Mouse (Mus musculus): ENCODE results near the gene March9. TPM values are rescaled to one million over a fixed set of nuclear protein-coding genes. Genes with fewer than 3 reads are reported as not detected.

Gene March9
- polyA plus RNA-seq, 1 experiment, result 3.1 TPM

DNA sequence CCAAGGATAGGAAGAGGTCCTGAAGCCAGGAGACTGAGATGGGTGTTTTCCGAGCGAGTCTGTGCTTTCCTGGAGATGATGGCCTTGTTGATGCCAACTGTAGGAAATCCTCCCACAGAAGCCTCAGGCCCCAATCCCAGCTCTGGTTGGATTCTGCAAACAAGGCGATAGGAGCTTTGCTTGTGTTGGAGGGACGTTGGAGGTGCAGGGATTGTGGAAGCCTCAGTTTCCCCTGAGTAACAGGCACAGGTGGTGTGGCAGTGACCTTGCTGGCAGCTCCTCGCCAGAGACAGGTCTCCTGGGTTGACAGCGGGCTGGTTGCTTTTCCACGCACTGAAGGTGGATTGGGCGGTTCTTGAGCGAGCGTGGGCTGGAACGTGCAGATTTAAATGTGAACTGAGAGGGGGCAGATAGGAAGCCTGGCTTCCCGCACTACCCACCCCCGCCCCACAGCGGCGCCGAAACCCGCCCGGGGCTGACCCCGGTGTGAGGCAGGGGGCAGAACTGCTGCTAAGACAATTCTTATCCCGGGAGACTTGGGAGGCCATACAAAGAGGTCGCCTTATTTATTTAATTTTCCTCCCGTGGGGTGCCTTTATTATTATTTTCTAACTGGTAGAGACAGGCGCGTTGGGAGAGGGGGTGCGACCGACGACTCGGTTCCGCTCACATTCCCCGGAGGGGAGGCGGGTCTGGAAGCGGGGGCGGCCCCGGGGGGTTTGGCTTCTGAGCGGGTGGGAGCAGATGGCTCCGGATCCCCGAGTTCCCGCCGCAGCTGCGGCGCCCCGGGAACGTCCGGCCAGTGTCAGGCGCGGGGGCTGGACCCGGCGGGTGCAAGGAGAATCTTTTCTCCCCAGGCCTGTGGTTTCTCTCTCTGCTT is 21.2 kb upstream of the March9 start:
- 86% methylated on average over 48 of the region's 48 CpGs for WGBS
- Histone ChIP-seq H3K36me3 (ENCODE audit: control insufficient read depth, insufficient read depth, low read length) (peaks cover 21% of the 10 kb centered on the region), H3K4me3 (ENCODE audit: extremely low read depth, insufficient read depth, insufficient read length) (no peak overlapping the region), H3K27ac (ENCODE audit: insufficient read depth, low read length) (no peak overlapping the region), H3K27me3 (ENCODE audit: control insufficient read depth, insufficient read depth, low read length) (no peaks in the 10 kb centered on the region), H3K4me1 (ENCODE audit: control insufficient read depth, insufficient read depth, insufficient read length) (peaks cover 4% of the 10 kb centered on the region)
- TF ChIP-seq POLR2A (IDR thresholded peaks at IDR 0.05; ENCODE audit: low read depth, low read length) (no peak), CTCF (IDR thresholded peaks at IDR 0.05; ENCODE audit: extremely low read depth, insufficient read depth, insufficient read length, insufficient replicate concordance) (no peak)
- DNase-seq (ENCODE audit: low read depth in 1 of 2, low spot score in 2 of 2), result no peak

DNA sequence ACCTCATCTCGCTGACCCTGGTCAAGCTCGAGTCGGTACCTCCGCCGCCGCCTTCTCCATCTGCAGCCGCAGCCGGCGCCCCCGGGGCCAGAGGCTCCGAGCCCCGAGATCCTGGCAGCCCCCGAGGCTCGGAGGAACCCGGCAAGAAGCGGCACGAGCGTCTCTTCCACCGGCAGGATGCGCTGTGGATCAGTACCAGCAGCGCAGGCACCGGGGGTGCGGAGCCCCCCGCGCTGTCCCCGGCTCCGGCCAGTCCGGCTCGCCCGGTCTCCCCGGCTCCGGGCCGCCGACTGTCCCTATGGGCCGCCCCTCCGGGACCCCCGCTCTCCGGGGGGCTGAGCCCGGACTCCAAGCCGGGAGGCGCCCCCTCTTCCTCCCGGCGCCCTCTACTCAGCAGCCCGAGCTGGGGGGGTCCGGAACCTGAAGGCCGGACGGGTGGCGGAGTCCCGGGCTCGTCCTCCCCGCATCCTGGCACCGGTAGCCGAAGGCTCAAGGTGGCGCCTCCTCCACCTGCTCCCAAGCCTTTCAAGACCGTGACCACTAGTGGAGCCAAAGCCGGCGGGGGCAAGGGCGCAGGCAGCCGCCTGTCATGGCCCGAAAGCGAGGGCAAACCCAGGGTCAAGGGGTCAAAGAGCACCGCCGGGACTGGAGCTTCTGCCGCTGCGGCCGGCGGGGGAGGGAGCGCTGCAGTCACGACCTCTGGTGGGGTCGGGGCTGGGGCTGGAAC is 19.8 kb upstream of the March9 start:
- 82% methylated on average over 70 of the region's 70 CpGs for WGBS
- H3K4me1 ChIP-seq (ENCODE audit: control insufficient read depth, insufficient read depth, insufficient read length), result peaks cover 4% of the 10 kb centered on the region
- H3K27me3 ChIP-seq (ENCODE audit: control insufficient read depth, insufficient read depth, low read length), result no peaks in the 10 kb centered on the region
- TF ChIP-seq CTCF (IDR thresholded peaks at IDR 0.05; ENCODE audit: extremely low read depth, insufficient read depth, insufficient read length, insufficient replicate concordance) (no peak), POLR2A (IDR thresholded peaks at IDR 0.05; ENCODE audit: low read depth, low read length) (no peak)
- no peak overlapping the region for H3K27ac ChIP-seq (ENCODE audit: insufficient read depth, low read length)
- H3K36me3 ChIP-seq (ENCODE audit: control insufficient read depth, insufficient read depth, low read length), result peaks cover 21% of the 10 kb centered on the region
- no peak for DNase-seq (ENCODE audit: low read depth in 1 of 2, low spot score in 2 of 2)
- H3K4me3 ChIP-seq (ENCODE audit: extremely low read depth, insufficient read depth, insufficient read length), result no peak overlapping the region

DNA sequence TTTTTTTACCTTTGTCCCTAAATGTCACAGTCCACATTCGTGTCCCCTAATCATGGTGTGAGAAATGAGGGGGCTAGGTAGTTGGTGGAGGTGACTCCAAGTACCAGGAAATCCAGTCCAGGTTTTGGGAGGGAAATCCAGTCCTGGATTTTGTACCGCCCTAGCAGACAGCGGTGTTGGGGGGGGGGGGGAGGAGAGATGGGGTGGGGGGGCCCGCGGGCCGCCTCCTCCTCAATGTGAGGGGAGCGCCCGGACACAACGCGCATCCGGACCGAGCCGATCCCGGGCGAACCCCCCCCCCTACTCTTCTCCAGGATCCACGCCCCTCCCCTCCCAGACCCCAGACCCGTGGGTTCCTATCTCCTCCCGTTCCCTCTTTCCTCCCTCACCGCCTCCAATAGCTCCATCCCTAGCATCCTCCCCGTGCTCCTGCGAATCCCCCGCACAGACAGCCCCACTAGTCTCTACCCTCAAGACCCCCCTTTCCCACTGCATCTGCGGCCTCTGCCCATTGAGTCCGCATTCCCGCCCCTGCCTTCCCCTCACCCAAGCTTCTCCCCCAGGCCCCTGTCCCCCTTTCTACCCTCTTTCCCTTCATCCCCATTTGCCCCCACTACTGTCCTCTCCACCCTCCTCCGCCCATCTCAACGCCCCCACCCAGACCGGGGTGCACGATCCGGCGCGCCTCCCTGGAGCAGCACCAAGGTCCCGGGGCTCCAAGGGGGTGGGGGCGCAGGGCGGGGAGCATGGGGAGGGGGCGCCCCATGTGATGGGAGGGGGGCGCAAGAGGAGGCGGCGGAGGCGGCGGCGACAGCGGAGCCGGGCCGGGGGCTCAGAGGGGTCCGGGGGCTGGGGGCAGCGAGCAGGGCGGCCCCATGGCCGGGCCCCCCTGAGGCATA is 18.9 kb upstream of the March9 start:
- Histone ChIP-seq H3K36me3 (ENCODE audit: control insufficient read depth, insufficient read depth, low read length) (peaks cover 19% of the 10 kb centered on the region), H3K27ac (ENCODE audit: insufficient read depth, low read length) (no peak overlapping the region), H3K27me3 (ENCODE audit: control insufficient read depth, insufficient read depth, low read length) (no peaks in the 10 kb centered on the region), H3K4me3 (ENCODE audit: extremely low read depth, insufficient read depth, insufficient read length) (no peak overlapping the region), H3K4me1 (ENCODE audit: control insufficient read depth, insufficient read depth, insufficient read length) (peaks cover 4% of the 10 kb centered on the region)
- TF ChIP-seq POLR2A (IDR thresholded peaks at IDR 0.05; ENCODE audit: low read depth, low read length) (no peak), CTCF (IDR thresholded peaks at IDR 0.05; ENCODE audit: extremely low read depth, insufficient read depth, insufficient read length, insufficient replicate concordance) (no peak)
- no peak for DNase-seq (ENCODE audit: low read depth in 1 of 2, low spot score in 2 of 2)
- 83% methylated on average over 42 of the region's 49 CpGs for WGBS

GRCm38 (mm10) chr10:127078001-127078676 is 18.2 kb upstream of the March9 start:
- Histone ChIP-seq H3K27me3 (ENCODE audit: control insufficient read depth, insufficient read depth, low read length) (no peaks in the 10 kb centered on the region), H3K27ac (ENCODE audit: insufficient read depth, low read length) (no peak overlapping the region), H3K4me1 (ENCODE audit: control insufficient read depth, insufficient read depth, insufficient read length) (peaks cover 4% of the 10 kb centered on the region), H3K36me3 (ENCODE audit: control insufficient read depth, insufficient read depth, low read length) (peaks cover 16% of the 10 kb centered on the region), H3K4me3 (ENCODE audit: extremely low read depth, insufficient read depth, insufficient read length) (no peak overlapping the region)
- no peak for DNase-seq (ENCODE audit: low read depth in 1 of 2, low spot score in 2 of 2)
- 75% methylated on average over 12 of the region's 12 CpGs for WGBS
- TF ChIP-seq CTCF (IDR thresholded peaks at IDR 0.05; ENCODE audit: extremely low read depth, insufficient read depth, insufficient read length, insufficient replicate concordance), result no peak
- no peak for TF ChIP-seq POLR2A (IDR thresholded peaks at IDR 0.05; ENCODE audit: low read depth, low read length)

GRCm38 (mm10) chr10:127077515-127077914 is 17.5 kb upstream of the March9 start:
- WGBS, result 79% methylated on average over 10 of the region's 10 CpGs
- DNase-seq (ENCODE audit: low read depth in 1 of 2, low spot score in 2 of 2), result no peak
- no peak overlapping the region for H3K4me3 ChIP-seq (ENCODE audit: extremely low read depth, insufficient read depth, insufficient read length)
- no peak for TF ChIP-seq POLR2A (IDR thresholded peaks at IDR 0.05; ENCODE audit: low read depth, low read length)
- TF ChIP-seq CTCF (IDR thresholded peaks at IDR 0.05; ENCODE audit: extremely low read depth, insufficient read depth, insufficient read length, insufficient replicate concordance), result no peak
- no peaks in the 10 kb centered on the region for H3K27me3 ChIP-seq (ENCODE audit: control insufficient read depth, insufficient read depth, low read length)
- peaks cover 4% of the 10 kb centered on the region for H3K4me1 ChIP-seq (ENCODE audit: control insufficient read depth, insufficient read depth, insufficient read length)
- H3K27ac ChIP-seq (ENCODE audit: insufficient read depth, low read length), result no peak overlapping the region
- H3K36me3 ChIP-seq (ENCODE audit: control insufficient read depth, insufficient read depth, low read length), result peaks cover 13% of the 10 kb centered on the region

DNA sequence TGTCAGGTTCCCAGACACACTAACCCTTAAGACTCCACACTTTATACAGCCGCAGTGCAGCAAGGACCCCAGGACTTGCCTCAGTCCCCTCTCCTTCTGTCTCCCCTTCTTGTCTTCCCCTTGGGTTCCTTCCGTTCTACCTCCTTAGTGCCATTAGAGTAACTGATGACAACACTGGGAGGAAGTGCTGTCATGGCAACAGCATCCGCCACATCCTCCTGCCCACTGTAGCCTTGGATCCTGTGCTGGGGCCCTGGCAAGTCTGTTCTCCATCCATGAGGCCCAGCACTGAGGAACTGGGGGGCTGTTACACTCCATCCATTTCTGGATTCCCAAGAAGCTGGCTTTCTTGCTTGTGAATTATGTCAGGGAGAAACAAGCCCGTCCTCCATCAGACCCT is 16.1 kb upstream of the March9 start:
- WGBS, result 11% methylated on average over 4 of the region's 4 CpGs
- peak; percentile 68 to 72 for DNase-seq (ENCODE audit: low read depth in 1 of 2, low spot score in 2 of 2)
- Histone ChIP-seq H3K4me1 (ENCODE audit: control insufficient read depth, insufficient read depth, insufficient read length) (peaks cover 4% of the 10 kb centered on the region), H3K27ac (ENCODE audit: insufficient read depth, low read length) (peak overlapping the region; percentile 84; the same call in 1 of the 2 replicates), H3K27me3 (ENCODE audit: control insufficient read depth, insufficient read depth, low read length) (no peaks in the 10 kb centered on the region), H3K4me3 (ENCODE audit: extremely low read depth, insufficient read depth, insufficient read length) (peak overlapping the region; percentile 81; the same call in 1 of the 2 replicates), H3K36me3 (ENCODE audit: control insufficient read depth, insufficient read depth, low read length) (peaks cover 13% of the 10 kb centered on the region)
- no peak for TF ChIP-seq CTCF (IDR thresholded peaks at IDR 0.05; ENCODE audit: extremely low read depth, insufficient read depth, insufficient read length, insufficient replicate concordance)
- no peak for TF ChIP-seq POLR2A (IDR thresholded peaks at IDR 0.05; ENCODE audit: low read depth, low read length)

Data from spleen, adult 2 months (tissue).